Comparison of ENCODE assay signal across 12 mouse cellular contexts in the genomic region with DNA sequence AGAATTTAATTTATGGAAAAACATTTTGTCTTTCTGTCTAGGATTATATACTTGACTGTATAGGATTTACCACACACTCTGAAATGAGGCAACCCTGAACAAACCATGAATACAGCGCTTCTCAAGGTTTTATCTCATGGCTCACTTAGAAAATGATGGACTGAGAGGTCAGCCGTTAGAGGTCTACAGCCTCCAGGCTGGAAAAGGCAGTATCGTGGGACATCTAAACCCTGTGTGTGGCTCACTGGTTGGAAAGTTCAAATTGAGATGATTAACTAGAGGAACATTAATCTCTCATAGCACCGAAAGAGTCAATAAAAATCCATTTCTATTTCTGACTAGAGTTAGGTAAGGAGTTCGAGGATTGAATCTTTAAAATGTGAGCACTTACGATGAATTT.
DNase-seq lines count a peak whose midpoint lies in the region; ATAC-seq and TF ChIP-seq lines count a peak whose summit lies in the region.
"Had no signal": no experiment of that assay in that cellular context is flagged by ENCODE, and none has a peak within 500 bp of the region (broad histone marks: within the 10 kb centered on the region; RNA-seq: fewer than 3 reads in every experiment).

No protein-coding gene starts in this region.

- H3K4me2 ChIP-seq in heart, embryonic 14.5 days (ENCODE audit: low read length) = peak overlapping the region; percentile 40; the same call in 1 of the 2 replicates
- H3K4me2 ChIP-seq in kidney, postnatal 0 days (ENCODE audit: low read length) = 0 out of 2 replicates have a peak overlapping the region, but pooled peaks have one; percentile 27
- no peak overlapping the region for H3K4me2 ChIP-seq in neural tube, embryonic 13.5 days
- H3K4me2 ChIP-seq: limb, embryonic 15.5 days had no signal

- H3K4me3 ChIP-seq in heart, embryonic 14.5 days (ENCODE audit: control insufficient read depth in 1 of 2, insufficient read depth in 1 of 2, low read depth in 1 of 2, low read length in 2 of 2) = no peak overlapping the region
- no peak overlapping the region for H3K4me3 ChIP-seq in kidney, postnatal 0 days (replicated peaks; ENCODE audit: low read depth, low read length)
- no peak overlapping the region for H3K4me3 ChIP-seq in neural tube, embryonic 13.5 days
- H3K4me3 ChIP-seq in small intestine, adult 2 months (ENCODE audit: low read depth, low read length) = no peak overlapping the region
- H3K4me3 ChIP-seq: limb, embryonic 15.5 days had no signal

- H3K4me1 ChIP-seq in heart, embryonic 14.5 days (ENCODE audit: control insufficient read depth in 2 of 2, insufficient read depth in 2 of 2, low read length in 2 of 2) = peaks cover 18 to 30% of the 10 kb centered on the region in 2 experiments
- H3K4me1 ChIP-seq in kidney, postnatal 0 days (replicated peaks; ENCODE audit: insufficient read depth, low read length) = peaks cover 16% of the 10 kb centered on the region
- peaks cover 32% of the 10 kb centered on the region for H3K4me1 ChIP-seq in neural tube, embryonic 13.5 days (replicated peaks)
- peaks cover 8% of the 10 kb centered on the region; the same call in 1 of the 2 replicates for H3K4me1 ChIP-seq in small intestine, adult 2 months (ENCODE audit: control insufficient read depth, insufficient read depth, insufficient read length, low read length)

- no peaks in the 10 kb centered on the region for H3K9me3 ChIP-seq in heart, embryonic 14.5 days (ENCODE audit: control insufficient read depth, low read length)
- no peaks in the 10 kb centered on the region for H3K9me3 ChIP-seq in kidney, postnatal 0 days (replicated peaks; ENCODE audit: low read length)
- H3K9me3 ChIP-seq in neural tube, embryonic 13.5 days = no peaks in the 10 kb centered on the region
- H3K9me3 ChIP-seq: limb, embryonic 15.5 days had no signal

- TF ChIP-seq POLR2A in small intestine, adult 2 months (IDR thresholded peaks at IDR 0.05; ENCODE audit: low read depth, low read length) = no peak

- H3K36me3 ChIP-seq in heart, embryonic 14.5 days (ENCODE audit: control insufficient read depth, insufficient read depth, low read length) = peaks cover 45% of the 10 kb centered on the region
- no peaks in the 10 kb centered on the region for H3K36me3 ChIP-seq in kidney, postnatal 0 days (ENCODE audit: insufficient read depth, low read length)
- no peaks in the 10 kb centered on the region for H3K36me3 ChIP-seq in neural tube, embryonic 13.5 days
- H3K36me3 ChIP-seq in small intestine, adult 2 months (ENCODE audit: control insufficient read depth, insufficient read depth, low read length) = no peaks in the 10 kb centered on the region
- H3K36me3 ChIP-seq: limb, embryonic 15.5 days had no signal

- no peak for DNase-seq in heart, postnatal 36 days
- DNase-seq in kidney, postnatal 0 days (ENCODE audit: low spot score) = no peak
- DNase-seq in kidney, postnatal 14 days = no peak
- no peak for DNase-seq in neural tube, embryonic 10.5 days (ENCODE audit: extremely low spot score, low spot score)
- DNase-seq: cerebellum, adult 9-11 months; right cerebral cortex, postnatal 25 days; thymus, postnatal 14 days had no signal

- WGBS in heart, embryonic 14.5 days = 22% methylated on average over 6 of the region's 6 CpGs
- WGBS in kidney, postnatal 0 days = 19% methylated on average over 6 of the region's 6 CpGs
- WGBS in neural tube, embryonic 13.5 days = 49% methylated on average over 6 of the region's 6 CpGs
- WGBS in small intestine, adult 2 months = 47% methylated on average over 6 of the region's 6 CpGs

- intact Hi-C loops in heart, postnatal 36 days (cut with DNase I) = loop anchor here (10.0 kb wide), 1 partner anchor 175 kb away; no protein-coding TSS in a partner anchor

- no peaks in the 10 kb centered on the region for H3K27me3 ChIP-seq in heart, embryonic 14.5 days (ENCODE audit: control insufficient read depth, insufficient read depth, low read length)
- H3K27me3 ChIP-seq in kidney, postnatal 0 days (ENCODE audit: insufficient read depth, low read length) = no peaks in the 10 kb centered on the region
- H3K27me3 ChIP-seq in neural tube, embryonic 13.5 days = no peaks in the 10 kb centered on the region
- H3K27me3 ChIP-seq in small intestine, adult 2 months (ENCODE audit: control insufficient read depth, insufficient read depth, low read length) = no peaks in the 10 kb centered on the region
- H3K27me3 ChIP-seq: limb, embryonic 15.5 days had no signal

- no peak for TF ChIP-seq CTCF in kidney, postnatal 0 days (IDR thresholded peaks at IDR 0.05; ENCODE audit: low read depth)
- no peak for TF ChIP-seq CTCF in small intestine, adult 2 months (IDR thresholded peaks at IDR 0.05; ENCODE audit: extremely low read depth, insufficient read length, insufficient replicate concordance, low read depth, low read length)

- peak overlapping the region; percentile 1; the same call in 1 of the 2 replicates for H3K9ac ChIP-seq in heart, embryonic 14.5 days (ENCODE audit: low read length)
- no peak overlapping the region for H3K9ac ChIP-seq in kidney, postnatal 0 days (ENCODE audit: low read depth, low read length)
- no peak overlapping the region for H3K9ac ChIP-seq in neural tube, embryonic 13.5 days
- H3K9ac ChIP-seq: limb, embryonic 15.5 days had no signal

- peak overlapping the region; percentile 18 to 84; a peak in 2 of 4 replicates for H3K27ac ChIP-seq in heart, embryonic 14.5 days (replicated peaks in 1 of 2; ENCODE audit: control insufficient read depth in 1 of 2, insufficient read depth in 1 of 2, low read depth in 2 of 2, low read length in 2 of 2)
- peak overlapping the region; percentile 16; the same call in 1 of the 2 replicates for H3K27ac ChIP-seq in kidney, postnatal 0 days
- H3K27ac ChIP-seq in neural tube, embryonic 13.5 days (replicated peaks) = peak overlapping the region; percentile 73; the same call in 1 of the 2 replicates
- peak overlapping the region; percentile 73 for H3K27ac ChIP-seq in small intestine, adult 2 months (ENCODE audit: insufficient read depth, low read depth, low read length)
- H3K27ac ChIP-seq: limb, embryonic 15.5 days had no signal

- ATAC-seq in heart, embryonic 14.5 days (ENCODE audit: insufficient number of reproducible peaks, insufficient read depth, low FRiP score, low read depth) = no peak
- ATAC-seq in kidney, postnatal 0 days (replicated peaks; ENCODE audit: low FRiP score, low read depth) = no peak
- no peak for ATAC-seq in neural tube, embryonic 13.5 days (ENCODE audit: low read depth)
- ATAC-seq: CD4-positive, CD25-positive, alpha-beta regulatory T cell, adult 4 months had no signal

Comparison
In these comparisons a context has a peak if more than half of its experiments do, and no peak if none do; other contexts are left out.
1. H3K27ac ChIP-seq: peak in every context shown above with its lines; median percentile 73 in neural tube, embryonic 13.5 days; 73 in small intestine, adult 2 months; 51 in heart, embryonic 14.5 days; 16 in kidney, postnatal 0 days.